Mouse (Mus musculus) brain, embryonic 14.5 days (tissue): ENCODE data around the gene Blm.

Source experiments
- CTCF ChIP-seq: fragments of 200-500 bp; IDR thresholded peaks from 2 replicates; pipeline ENCODE4 v1.5.1; 2012; ENCODE audit warnings: inconsistent platforms, mild to moderate bottlenecking, moderate library complexity, borderline replicate concordance; ENCODE audit not compliant: insufficient read depth, insufficient read length; ENCODE audit errors: extremely low read depth
- POLR2A ChIP-seq: fragments of 200-500 bp; IDR thresholded peaks from 2 replicates; pipeline ENCODE4 v1.6.1; 2012; ENCODE audit warnings: mild to moderate bottlenecking, inconsistent platforms, borderline replicate concordance; ENCODE audit not compliant: poor library complexity, insufficient read depth, insufficient read length, severe bottlenecking; ENCODE audit errors: extremely low read depth

DNA sequence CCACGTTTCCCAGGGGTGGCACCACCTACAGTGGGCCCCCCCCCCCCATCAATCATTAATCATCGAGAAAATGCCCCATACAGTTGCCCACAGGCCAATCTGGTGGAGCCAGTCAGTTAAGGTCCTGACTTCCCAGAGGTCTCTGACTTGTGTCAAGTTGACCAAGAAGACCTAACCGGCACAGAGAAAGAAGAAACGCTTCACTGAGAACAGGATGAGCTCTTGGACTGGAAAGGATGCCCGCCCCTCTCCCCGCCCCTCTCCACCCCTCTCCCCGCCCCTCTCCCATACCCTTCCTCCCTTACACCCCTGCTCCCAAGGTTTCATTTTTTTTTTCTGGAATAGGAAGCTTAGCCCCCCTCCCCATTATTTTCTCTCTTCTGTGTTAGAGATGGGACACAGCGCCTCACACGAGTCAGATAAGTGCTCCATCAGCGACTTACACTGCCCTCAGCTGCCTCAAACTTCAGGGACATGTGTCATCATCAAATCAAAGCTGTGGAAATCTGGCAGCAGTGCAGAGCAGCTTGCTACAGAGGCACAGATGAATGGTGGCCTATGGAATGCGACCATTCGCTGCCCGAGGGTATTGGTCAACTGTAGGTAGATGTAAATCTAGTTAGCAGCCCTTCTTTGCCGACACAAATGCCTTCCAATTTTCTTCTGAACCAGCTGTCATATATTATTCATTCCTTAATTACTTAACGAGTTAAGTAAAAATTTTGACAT is 95.7 kb downstream of the Blm start:
- TF ChIP-seq POLR2A (no peak), CTCF (no peak)
